Mouse (Mus musculus) forelimb bud, embryonic 11.5 days (tissue): Measurements from ENCODE around the gene Snx12.

Experiments used
- DNase-seq: peaks from one replicate; pipeline ENCODE4 v3.0.0-alpha.2; 2012; ENCODE audit warnings: low read depth, low spot score

The Snx12 gene

DNA sequence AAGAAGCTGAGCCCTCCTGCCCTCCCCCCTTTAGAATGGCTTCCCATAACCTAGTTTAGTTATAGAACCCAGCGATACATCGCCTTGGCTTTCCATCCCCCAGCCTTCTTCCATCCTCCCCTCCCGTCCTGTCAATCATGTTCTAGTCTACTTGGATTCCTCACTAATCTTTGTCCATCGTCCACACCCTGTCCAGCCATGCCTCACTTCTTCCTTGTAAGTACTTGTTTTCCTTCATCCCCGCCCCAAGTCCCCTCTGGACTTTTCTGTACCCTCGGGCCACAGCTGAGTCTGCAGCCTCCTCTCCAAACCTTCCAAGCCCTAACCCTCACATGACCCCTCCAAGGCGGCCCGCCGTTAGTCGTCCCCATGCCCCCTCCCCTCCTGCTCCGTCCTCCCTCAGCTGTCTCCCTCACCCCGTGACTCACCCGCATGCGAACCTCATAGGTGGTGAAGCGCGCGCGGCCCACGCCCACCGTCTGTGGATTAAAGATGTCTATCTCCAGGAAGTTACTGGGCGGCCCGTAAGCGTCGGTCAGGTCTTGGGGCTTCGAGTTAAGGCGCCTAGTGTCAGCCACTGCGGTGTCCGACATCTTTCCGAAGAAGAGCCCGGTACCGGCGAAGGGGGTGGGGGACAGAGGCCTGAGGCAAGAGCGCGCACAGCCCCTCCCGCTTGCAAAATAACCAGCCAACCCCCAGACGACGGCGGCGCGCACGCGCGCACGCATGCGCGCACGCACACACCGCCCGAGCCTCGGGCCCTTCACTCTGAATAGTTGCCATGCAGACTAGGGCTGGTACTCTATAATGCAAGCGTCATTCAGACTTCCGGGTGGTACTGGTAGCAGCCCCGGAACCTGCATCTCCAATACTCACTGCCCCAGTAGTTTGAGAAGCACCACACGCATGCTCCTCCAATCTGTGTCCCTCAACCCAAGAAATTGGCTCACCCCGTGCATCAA is at the start of gene Snx12:
Gene Snx12 (minus strand): TSS at position 730 of the 962 bp plus-strand sequence.
- DNase-seq = peak; percentile 93

DNA sequence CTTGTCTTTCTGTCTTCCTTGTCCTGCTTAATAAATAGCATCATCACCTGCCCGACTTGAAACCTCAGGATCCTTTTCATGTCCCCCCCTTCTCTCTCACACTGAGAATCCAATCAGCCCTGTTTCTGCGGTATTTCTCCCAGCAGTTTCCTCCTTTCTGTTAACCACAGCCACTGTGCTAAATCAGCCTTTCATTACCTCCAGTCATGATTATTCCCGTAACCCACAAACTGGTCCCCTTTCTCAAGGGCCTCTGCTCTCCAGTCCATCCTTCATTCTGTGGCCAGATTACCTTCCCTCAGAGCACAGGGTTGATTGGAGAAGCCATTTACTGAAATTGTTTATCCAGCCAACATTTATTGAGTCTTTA is 46.4 kb upstream of the Snx12 start, which contains the start of gene Gm20489:
Gene Gm20489 (minus strand): TSS at position 269 of the 370 bp plus-strand sequence.
- DNase-seq = no peak

DNA sequence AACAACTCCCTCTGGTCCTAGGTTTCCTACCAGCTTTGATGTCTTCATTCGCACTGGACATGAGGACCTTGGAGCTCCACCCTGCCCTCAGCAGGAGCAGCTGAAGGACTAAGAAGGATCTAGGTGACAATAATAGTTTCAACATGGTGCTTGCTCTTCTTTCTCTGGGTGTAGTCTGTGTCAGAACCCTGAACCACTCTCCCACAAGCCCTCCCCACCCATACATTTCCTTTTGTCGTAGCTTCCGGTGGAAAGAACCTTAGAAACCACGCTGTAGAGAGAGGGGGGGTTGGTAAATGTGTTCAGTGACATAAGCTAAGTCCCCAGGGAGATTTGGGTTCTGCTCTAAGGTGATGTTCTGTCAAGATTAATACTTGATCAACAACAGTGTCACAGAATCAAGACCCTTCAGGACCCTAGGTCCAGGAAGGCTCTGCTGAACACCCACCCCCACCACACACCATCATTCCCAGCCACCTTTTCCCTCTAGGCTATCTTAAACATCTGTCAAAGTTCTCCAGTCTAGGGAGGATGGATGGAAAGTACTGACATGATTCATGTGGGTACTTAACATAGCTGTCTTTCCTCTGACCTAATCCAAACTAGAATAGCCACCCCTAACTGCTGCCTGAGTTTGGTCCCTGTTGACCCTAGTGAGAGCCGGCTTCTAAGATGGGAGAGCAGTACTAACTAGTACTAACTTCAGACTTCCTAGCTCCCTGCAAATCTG is 45.8 kb upstream of the Snx12 start, which contains the start of gene Il2rg:
Gene Il2rg (minus strand): TSS at position 231 of the 730 bp plus-strand sequence.
- DNase-seq = no peak

DNA sequence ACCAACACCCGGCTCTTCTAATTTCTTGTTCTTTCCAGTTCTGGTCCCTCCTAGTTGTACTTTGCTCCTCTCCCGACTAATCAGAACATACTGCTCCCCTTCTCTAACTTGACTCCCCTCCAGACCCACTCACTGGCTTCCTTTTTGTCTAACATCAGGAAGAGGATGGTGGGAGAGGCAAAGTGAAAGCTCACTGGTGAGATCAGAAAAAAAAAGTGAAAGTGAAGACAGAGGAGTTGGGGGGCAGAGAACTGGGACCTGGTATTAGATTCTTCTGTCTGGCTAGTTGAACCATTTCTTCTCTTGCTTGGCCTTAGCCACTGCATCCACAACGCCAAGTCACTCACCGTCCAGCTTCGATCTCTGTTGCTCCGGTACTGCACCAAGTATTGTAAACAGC is 44.3 kb upstream of the Snx12 start:
- DNase-seq = no peak

DNA sequence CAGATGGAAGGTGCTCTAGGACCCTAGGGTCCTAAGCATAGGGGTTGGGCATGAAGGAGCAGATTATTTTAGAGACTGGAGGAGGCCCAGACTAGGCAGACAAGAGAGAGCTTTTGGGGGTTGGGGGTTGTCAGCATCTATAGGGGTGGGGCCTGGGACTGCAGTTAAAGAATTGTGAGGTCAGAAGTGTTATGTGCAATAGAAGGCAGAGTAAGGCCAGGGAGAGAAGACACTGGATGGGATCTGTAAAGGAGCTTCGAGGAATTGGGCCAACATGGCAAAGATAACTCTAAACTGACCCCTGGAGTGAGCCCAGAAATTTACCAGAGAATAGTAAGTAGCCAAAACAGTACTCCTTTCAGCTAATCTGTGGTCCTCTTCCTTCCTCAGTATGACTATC is 41.5 kb upstream of the Snx12 start, which contains the start of gene Gm614:
Gene Gm614 (minus strand): TSS at position 101 of the 400 bp plus-strand sequence.
- no peak for DNase-seq

DNA sequence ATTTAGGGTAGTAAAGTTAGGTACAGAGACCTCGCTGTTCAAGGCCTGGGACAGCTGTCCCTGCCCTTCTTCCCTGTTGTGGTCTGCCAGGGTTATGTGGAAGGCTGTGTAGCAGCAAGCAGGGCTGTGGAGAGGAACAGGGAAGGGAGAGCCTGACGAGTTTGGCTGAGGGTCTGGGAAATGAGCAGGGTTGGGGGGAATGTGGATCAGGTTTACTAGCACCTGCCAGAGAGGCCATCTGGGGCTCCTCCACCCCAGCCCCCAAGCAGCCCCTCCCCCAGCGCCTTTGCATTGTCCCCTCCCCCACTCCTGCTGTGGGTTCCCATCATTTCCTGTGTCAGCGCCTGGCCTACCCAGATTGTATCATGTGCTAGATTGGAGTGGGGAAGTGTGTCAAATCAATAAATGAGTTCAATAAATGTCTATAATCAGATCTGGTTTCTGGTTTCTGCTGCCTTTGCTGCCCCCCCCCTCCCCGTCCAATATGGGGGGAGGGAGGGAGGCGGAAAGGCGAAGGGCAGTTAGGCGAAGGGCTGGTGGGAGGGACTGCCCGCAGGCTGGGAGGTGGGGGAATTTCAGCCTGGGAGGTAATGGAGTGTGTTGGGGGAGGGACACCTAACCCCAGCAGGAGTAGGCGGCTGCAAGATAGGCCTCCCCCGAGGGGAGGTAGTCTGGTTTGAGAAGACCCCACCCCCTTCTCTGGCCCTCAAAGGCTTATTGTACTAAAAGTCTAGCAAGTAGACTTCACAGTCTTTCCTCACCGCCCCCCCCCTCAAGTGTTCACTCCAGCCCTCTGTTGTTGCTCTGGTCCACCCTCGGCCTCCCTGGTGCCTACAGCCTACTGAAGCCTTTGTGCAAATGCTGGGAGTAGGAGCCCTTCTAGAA is 38.3 kb upstream of the Snx12 start:
- peak; percentile 90 for DNase-seq

DNA sequence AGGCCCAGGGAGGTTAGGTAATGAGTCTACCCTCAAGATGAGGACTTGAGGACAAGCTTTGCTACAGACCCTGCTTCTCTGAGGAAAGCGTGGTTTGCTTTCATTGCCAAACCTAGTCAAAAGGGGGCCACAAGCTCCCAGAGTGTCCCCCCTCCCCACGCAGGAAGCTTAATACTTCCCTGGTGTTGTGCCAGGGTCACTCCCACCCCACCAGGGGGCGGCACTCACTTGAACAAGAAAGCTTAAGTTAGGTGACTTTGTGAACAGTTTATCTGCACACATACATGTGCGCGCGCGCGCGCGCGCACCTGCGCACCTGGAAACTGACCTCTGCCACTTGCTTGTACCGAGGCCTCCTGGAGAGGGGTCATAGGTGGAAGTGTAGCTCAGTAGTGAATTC is 34.2 kb upstream of the Snx12 start:
- no peak for DNase-seq

DNA sequence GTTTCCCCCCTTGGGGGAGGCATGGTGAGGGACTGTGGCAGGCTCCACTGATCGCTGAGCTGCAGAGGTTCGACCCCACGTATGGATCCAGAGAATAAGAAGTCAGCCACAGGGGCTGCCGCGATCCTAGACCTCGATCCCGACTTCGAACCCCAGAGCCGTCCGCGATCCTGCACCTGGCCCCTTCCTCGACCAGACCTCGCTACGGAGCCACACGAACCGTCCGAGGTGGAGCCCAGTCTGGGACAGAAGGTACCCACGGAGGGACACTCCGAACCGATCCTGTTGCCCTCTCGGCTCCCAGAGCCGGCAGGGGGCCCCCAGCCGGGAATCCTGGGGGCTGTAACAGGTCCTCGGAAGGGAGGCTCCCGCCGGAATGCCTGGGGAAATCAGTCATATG is 32.4 kb upstream of the Snx12 start:
- no peak for DNase-seq

DNA sequence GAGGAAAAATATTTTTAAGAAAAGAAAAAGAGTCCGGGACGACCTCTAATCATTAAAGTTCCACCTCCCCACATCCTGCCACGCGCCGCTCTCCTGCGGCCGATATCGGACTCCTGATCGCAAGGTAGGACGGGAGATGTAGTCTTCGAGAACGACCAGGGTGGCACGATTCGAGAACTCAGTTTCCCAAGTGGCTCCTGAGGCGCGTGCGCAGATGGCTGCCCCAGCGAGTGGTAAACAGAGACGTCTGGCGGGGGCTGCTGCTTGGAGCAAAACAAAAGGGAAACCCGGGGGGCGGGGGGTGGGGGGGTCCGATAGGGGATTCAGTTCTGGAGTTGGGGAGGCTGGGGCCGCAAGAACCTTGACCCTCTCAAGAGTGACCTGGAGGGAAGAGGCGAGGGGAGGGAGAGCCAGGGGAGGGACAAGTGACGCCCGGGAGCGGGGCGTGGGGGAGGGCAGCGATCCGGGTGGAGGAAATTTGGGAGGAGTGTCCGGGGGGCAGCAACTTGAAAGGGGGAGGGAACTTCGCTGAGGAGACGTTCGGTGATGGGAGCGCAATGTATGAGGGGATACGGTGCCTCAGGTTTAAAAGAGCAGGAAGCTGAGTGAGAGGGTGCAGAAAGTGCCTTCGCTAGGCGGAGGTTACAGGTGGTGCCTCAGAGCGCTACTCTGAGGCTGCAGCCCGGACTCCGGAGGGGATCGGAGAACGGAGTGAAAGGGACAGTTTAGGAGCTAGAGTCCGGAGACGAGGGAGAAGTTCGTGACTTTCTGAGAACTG is 31.8 kb upstream of the Snx12 start, which contains the start of gene Foxo4:
Gene Foxo4 (plus strand): TSS at position 577 of the 778 bp plus-strand sequence.
- DNase-seq = peak; percentile 89

DNA sequence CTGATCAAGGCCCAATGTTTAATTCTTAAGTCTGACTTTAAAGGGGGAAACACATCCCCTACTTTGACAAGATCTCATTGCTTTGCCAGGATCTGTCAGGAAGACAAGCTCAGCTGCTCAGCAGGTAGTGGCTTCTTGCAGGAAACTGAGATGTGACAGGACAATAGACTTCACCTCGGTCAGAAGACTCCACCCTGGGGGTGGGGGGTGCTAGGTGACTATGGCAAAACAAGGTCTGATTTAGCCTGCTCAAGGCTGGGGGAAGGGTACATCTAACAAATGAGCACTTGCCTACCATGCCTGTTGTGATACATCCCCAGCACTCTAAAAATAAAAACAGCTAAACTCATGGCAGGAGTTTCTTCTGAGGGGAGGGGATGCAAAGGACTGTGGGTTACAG is 22.6 kb upstream of the Snx12 start:
- DNase-seq = no peak

DNA sequence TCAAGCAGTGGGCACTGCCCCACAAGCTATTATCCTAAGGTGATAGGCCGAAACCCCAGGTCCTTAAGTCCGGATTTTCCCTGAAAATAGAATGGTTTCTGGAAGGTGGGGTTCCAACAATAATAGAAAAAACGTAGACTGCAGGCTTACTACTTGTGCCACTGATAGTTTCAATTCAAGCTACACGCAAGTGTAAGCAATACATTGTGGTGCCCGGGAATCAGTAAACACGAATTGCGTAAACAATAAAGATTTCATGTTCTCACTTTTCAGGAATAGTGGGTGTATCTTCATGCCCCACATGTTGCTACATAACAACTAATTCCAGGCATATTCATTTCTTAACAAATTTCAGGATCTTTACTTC is 416 bp upstream of the Snx12 start:
- no peak for DNase-seq

DNA sequence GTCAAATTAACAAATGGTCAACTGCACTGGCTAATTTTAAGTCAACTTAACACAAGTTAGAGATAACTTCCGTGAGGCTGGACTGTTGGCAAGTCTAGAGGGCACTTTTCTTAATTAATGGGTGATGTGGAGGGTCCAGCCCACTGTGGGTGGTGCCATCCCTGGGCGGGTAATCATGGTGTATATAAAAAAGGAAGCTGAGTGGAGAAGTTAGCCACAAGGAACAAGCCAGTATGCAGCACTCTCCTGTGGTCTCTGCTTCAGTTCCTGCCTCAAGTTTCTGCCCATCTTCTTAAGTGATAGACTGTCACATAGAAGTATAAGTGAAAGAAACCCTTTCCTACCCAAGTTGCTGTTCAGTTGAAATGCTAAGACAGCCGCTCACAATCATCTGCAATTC is 33.1 kb downstream of the Snx12 start:
- DNase-seq = no peak

DNA sequence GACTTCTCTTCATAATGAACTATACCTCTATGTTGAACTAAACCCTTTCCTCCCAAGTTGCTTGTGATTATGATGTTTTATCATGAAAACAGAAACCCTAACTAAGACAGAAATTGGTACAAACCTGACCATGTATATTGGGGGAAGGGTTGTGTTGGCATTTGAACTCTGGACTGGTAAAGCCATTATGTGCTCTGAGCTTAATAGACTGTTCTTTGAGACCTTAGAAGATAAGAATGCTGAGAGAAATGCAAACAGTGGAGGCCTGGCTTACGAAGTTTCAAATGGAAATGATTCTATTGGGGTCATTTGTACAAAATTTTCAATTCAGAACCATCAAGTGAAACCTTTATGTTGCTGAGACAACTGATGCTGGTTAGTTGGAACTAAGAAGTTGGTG is 34.7 kb downstream of the Snx12 start:
- no peak for DNase-seq

DNA sequence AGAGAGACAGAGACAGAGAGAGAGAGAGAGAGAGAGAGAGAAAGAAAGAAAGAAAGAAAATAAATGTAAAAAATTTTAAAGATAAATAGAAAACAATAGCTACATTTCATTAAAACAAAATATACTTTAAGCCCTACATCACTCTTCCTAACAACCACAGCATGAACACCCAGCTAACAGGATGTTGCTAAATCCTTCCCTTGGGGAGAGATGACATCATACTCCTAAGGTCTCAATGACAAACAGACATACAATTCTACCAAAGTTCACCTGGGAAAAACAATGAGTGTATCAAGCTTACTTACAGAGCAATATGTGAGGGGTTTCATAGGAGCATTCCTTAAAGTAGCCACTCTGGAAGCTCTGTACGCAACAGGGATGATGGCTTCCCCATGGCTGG is 49.0 kb downstream of the Snx12 start:
- no peak for DNase-seq

DNA sequence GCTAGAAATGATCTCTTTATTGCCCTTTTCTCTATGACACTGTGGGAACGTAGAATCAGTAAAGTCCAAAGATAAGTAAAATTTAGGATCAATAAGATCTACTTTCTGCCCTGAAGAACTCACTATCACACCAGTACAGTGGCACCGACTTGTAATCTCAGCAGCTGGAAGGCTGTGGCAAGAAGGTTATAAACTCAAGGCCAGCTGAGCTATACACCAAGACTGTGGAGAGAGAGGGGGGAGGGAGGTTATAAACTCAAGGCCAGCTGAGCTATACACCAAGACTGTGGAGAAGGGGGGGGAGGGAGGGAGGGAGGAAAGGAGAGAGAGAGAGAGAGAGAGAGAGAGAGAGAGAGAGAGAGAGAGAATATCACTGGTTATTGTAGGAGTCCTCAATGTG is 53.9 kb downstream of the Snx12 start:
- DNase-seq = no peak

DNA sequence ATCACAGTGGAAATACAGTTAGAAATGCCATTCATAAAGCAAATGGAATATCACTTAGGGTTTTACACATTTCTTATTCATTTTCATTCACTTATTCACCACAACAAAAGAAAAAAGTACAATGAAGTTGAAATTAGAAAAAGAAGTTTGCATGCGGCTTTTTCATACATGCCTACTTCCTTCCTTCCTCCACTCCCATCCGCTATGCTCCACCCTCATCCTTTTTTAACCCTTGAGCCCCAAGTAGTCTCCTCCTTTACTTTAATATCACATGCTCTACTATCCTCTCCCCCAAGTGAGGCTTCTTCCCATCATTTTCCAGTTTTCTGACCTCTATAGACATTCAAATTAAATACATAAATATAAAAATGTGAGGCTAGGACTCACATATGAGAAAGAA is 58.6 kb downstream of the Snx12 start:
- no peak for DNase-seq

DNA sequence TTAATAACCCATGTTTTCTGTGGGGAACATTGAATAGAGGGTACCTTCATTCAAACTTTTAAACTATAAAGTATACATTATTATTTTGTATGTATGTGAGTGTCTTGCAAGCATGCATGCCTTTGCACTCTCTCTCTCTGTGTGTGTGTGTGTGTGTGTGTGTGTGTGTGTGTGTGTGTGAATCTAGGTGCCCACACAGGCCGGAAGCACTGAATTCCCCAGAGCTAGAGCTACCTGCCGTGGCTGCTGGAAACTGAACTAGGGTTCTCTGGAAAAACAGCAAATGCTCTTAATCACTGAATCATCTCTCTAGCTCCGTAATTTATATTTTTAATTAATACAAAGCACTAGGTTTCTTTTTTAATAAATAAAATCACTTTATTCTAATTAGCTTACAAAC is 59.1 kb downstream of the Snx12 start:
- no peak for DNase-seq

DNA sequence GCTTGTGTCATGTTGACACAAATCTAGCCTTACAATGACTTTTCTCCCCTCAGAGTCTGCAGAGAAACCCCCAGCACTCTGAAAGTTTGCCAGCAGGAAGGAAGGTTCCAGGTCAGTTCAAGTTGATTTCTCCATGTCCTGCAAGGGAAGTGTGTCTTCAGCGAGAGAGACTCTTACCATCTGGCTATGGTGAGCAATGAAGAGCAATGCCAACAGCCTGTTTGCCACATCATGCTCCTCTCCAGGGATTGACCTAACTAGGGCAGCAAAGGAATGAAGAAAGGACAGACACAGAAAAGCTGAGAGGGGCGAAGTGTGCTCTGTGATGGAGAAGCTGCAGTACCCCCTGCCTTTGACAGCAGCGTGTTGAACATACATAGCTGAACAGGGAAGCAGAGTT is 59.8 kb downstream of the Snx12 start:
- DNase-seq = no peak

DNA sequence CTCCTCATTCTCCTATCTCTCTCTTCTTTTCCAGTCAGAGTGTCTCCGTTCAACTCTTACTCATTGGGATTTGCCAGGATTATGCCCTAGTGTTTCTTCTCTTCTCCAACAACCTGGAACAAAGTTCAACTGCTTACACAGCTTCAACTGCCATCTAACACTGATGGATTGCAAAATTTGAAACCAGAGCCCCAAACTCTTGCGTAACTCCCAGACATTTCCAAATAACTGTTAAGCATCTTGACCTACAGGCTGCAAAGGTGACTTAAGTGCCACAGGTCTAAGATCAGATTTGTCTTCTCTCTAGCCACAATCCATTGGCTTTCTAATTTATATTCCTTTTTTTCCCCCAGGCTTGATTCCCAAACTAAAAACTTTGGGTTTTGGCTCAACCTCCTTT is 64.9 kb downstream of the Snx12 start:
- DNase-seq = no peak

DNA sequence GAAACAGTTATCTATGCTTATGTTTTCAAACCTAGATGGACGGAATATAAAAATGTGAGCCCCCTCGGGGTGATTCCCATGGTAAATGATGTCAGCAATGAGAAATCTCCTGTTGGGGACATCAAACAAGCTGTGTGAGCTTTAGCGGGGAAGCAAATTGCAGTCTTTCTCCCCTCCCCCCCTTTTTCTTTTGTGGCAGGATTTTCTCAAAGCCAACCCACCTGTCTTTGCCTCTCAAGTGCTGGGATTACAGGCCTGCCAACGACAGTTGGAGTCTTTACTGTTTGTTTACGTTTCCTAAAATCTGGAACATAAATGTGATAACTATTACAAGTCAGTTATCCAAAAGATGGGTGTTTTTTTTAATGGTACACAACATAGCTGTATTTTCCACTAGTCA is 66.0 kb downstream of the Snx12 start:
- no peak for DNase-seq

DNA sequence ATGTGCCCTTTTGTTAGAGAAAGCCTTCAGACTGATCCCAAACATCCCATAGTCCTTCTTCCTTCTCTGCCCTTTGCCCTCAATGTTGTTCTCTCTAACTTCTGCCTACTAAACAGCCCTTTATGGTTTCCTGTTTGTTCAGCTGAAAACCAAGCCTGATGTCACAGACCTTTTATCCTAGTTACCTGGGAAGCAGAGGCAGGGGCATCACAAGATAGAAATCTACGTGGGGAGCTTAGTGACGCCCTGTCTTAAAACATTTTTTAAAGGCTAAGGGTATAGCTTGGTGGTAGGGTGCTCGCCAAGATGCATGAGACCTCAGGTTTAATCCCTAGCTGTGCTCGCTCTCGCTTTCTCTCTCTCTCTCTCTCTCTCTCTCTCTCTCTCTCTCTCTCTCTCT is 74.9 kb downstream of the Snx12 start:
- DNase-seq = no peak
